Mouse (Mus musculus): ENCODE data around the gene Cox19. TPM values are rescaled to one million over a fixed set of nuclear protein-coding genes. Genes with fewer than 3 reads are reported as not detected.

The Cox19 gene
- polyA plus RNA-seq (2014; fragmentation: Illumina TruSeq; extraction: RNeasy Lipid Tissue Mini Kit (QIAGEN cat#74804)): 7.5 TPM

DNA sequence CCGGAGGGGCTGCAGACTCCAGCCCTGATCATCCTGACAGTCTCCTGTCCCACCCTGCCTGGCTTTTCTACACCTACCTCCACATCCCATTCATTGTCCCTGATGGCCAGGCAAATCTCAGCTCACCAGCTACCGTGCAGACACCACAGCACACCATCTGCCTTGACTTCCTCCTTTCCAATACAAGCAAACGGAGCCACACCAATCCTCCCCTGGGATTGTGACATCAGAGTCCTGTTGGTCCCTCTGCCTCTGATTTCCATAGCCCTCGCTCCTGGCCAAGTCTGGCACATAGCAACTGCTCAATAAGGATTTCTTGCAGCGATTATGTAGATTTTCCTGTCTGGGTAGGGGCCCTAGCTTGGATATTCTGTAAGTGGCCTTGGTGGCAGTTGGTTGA, at the start of gene Cox19:
TSS of gene Cox19 (minus strand) at position 285 of the 400 bp plus-strand sequence.

DNA sequence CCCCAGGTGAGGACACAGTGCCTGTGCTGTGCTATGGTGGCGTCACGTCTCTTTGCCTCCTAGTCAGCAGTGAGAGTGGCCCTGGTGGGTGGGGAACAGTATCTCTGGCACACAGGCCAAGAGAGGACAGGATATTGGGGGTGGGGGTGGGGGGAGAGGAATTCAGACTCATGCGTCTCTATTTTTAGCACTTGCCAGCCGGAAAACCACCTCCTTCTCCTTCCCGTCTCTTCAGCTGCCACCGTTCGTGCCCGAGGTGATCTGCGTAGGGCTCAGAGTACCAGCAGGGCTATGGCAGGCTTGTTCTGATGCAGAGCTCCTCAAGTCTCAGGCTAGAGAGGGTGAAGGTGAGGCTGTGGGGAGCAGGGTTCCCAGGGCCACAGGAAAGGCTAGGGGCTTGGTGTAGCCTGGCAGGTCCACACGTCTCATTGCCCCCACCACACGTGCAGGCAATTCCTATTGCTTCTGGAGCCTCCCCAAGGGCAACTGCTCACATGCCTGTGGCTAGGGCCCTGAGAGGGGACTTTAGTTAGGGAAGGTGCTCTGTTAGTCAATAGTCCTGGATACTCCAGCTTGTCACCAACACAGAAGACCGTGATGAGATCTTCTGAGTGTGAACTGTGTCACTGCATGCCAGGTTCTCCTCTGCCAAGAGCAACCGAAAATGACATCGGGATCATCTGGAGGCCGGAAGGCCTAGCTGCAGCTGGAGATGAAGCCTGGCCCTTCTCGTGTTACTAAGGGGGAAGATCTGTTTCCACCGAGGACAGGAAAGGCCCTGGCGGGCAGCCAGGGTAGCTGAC, 26.5 kb upstream of the Cox19 start, which contains the start of gene Gpr146:
TSS of gene Gpr146 (plus strand) at position 230 of the 803 bp plus-strand sequence.

GRCm38 (mm10) chr5:139352317-139352716, 1.1 kb upstream of the Cox19 start, which contains the start of gene Cyp2w1:
Gene Cyp2w1, plus strand, starts transcription at chr5:139352617.

GRCm38 (mm10) chr5:139325395-139325966, 25.7 kb downstream of the Cox19 start, which contains the start of gene Adap1:
Gene Adap1, minus strand, starts transcription at chr5:139325622.

Other genes with a start within 250 kb of the Cox19 start
- gene Prkar1b, start 201.4 kb downstream of the Cox19 start, polyA plus RNA-seq (2014; fragmentation: Illumina TruSeq; extraction: RNeasy Lipid Tissue Mini Kit (QIAGEN cat#74804)): 11.5 TPM
- 7.7 TPM for gene Dnaaf5, start 201.2 kb downstream of the Cox19 start, polyA plus RNA-seq (2014; fragmentation: Illumina TruSeq; extraction: RNeasy Lipid Tissue Mini Kit (QIAGEN cat#74804))
- gene Sun1, start 150.8 kb downstream of the Cox19 start, polyA plus RNA-seq (2014; fragmentation: Illumina TruSeq; extraction: RNeasy Lipid Tissue Mini Kit (QIAGEN cat#74804)): 20.9 TPM
- 10.1 TPM for gene Get4, start 99.1 kb downstream of the Cox19 start, polyA plus RNA-seq (2014; fragmentation: Illumina TruSeq; extraction: RNeasy Lipid Tissue Mini Kit (QIAGEN cat#74804))
- not detected for gene Adap1, start 25.8 kb downstream of the Cox19 start, polyA plus RNA-seq (2014; fragmentation: Illumina TruSeq; extraction: RNeasy Lipid Tissue Mini Kit (QIAGEN cat#74804))
- not detected for gene Cyp2w1, start 1.2 kb upstream of the Cox19 start, polyA plus RNA-seq (2014; fragmentation: Illumina TruSeq; extraction: RNeasy Lipid Tissue Mini Kit (QIAGEN cat#74804))
- gene Gpr146, start 26.3 kb upstream of the Cox19 start, polyA plus RNA-seq (2014; fragmentation: Illumina TruSeq; extraction: RNeasy Lipid Tissue Mini Kit (QIAGEN cat#74804)): 4.0 TPM
- not detected for gene C130050O18Rik, start 53.9 kb upstream of the Cox19 start, polyA plus RNA-seq (2014; fragmentation: Illumina TruSeq; extraction: RNeasy Lipid Tissue Mini Kit (QIAGEN cat#74804))
- 0.46 TPM for gene Gper1, start 71.7 kb upstream of the Cox19 start, polyA plus RNA-seq (2014; fragmentation: Illumina TruSeq; extraction: RNeasy Lipid Tissue Mini Kit (QIAGEN cat#74804))
- 0.77 TPM for gene 3110082I17Rik, start 109.1 kb upstream of the Cox19 start, polyA plus RNA-seq (2014; fragmentation: Illumina TruSeq; extraction: RNeasy Lipid Tissue Mini Kit (QIAGEN cat#74804))
- gene Zfand2a, start 133.1 kb upstream of the Cox19 start, polyA plus RNA-seq (2014; fragmentation: Illumina TruSeq; extraction: RNeasy Lipid Tissue Mini Kit (QIAGEN cat#74804)): 18.0 TPM
- gene Uncx, start 192.1 kb upstream of the Cox19 start, polyA plus RNA-seq (2014; fragmentation: Illumina TruSeq; extraction: RNeasy Lipid Tissue Mini Kit (QIAGEN cat#74804)): not detected